In genomic region chr6:148413638-148414037, GRCm38 (mm10) we compare ENCODE assay signal across 18 mouse cellular contexts. TPM values are rescaled to one million over a fixed set of nuclear protein-coding genes. Genes with fewer than 3 reads are reported as not detected.
DNase-seq lines count a peak whose midpoint lies in the region; ATAC-seq and TF ChIP-seq lines count a peak whose summit lies in the region.
"Had no signal": no experiment of that assay in that cellular context is flagged by ENCODE, and none has a peak within 500 bp of the region (broad histone marks: within the 10 kb centered on the region; RNA-seq: fewer than 3 reads in every experiment).

No protein-coding gene starts in this region.

- no peak overlapping the region for H3K4me2 ChIP-seq in heart, postnatal 0 days (ENCODE audit: low read depth, low read length)
- no peak overlapping the region for H3K4me2 ChIP-seq in lung, postnatal 0 days (replicated peaks; ENCODE audit: low read depth, low read length)
- H3K4me2 ChIP-seq: embryonic facial prominence, embryonic 13.5 days; kidney, embryonic 15.5 days; limb, embryonic 13.5 days; midbrain, embryonic 11.5 days had no signal

- DNase-seq in heart, postnatal 0 days (ENCODE audit: low spot score) = no peak
- DNase-seq in heart, adult 8-10 months (ENCODE audit: low spot score) = no peak
- DNase-seq in lung, postnatal 0 days (ENCODE audit: low spot score) = no peak
- DNase-seq in lung, postnatal 36 days = no peak
- peak; percentile 21 for DNase-seq in MEL (ENCODE audit: low read depth, low spot score)
- no peak for DNase-seq in cerebellum, postnatal 36 days
- no peak for DNase-seq in frontal cortex, adult 2 months (ENCODE audit: extremely low spot score in 1 of 2, low spot score in 1 of 2)
- DNase-seq: lung, adult 2 months; retina, postnatal 1 day; spleen, adult 18-20 months had no signal

- H3K27me3 ChIP-seq in heart, postnatal 0 days (ENCODE audit: control insufficient read depth, insufficient read depth, low read length) = no peaks in the 10 kb centered on the region
- no peaks in the 10 kb centered on the region for H3K27me3 ChIP-seq in lung, postnatal 0 days (replicated peaks; ENCODE audit: insufficient read depth, low read length)
- no peaks in the 10 kb centered on the region for H3K27me3 ChIP-seq in MEL (ENCODE audit: control insufficient read depth in 1 of 2, insufficient read depth in 2 of 2, low read length in 2 of 2)
- H3K27me3 ChIP-seq: embryonic facial prominence, embryonic 13.5 days; kidney, embryonic 15.5 days; limb, embryonic 13.5 days had no signal

- no peak for ATAC-seq in heart, postnatal 0 days (ENCODE audit: insufficient read depth, low read depth)
- ATAC-seq in lung, postnatal 0 days = no peak
- ATAC-seq in megakaryocyte progenitor cell, adult 5-6 weeks (replicated peaks; ENCODE audit: poor library complexity) = peak; percentile 81
- ATAC-seq: hindbrain, embryonic 16.5 days had no signal

- no peak overlapping the region for H3K27ac ChIP-seq in heart, postnatal 0 days (ENCODE audit: low read depth)
- H3K27ac ChIP-seq in lung, postnatal 0 days (ENCODE audit: low read length) = no peak overlapping the region
- no peak overlapping the region for H3K27ac ChIP-seq in MEL (ENCODE audit: control insufficient read depth, low read depth, low read length)
- H3K27ac ChIP-seq: embryonic facial prominence, embryonic 13.5 days; kidney, embryonic 15.5 days; limb, embryonic 13.5 days had no signal

- peak; percentile 20; the same call in 1 of the 2 replicates for TF ChIP-seq CTCF in heart, postnatal 0 days (IDR thresholded peaks at IDR 0.05; ENCODE audit: low read depth)
- peak; percentile 33 for TF ChIP-seq CTCF in lung, postnatal 0 days (IDR thresholded peaks at IDR 0.05)
- TF ChIP-seq CTCF in MEL (IDR thresholded peaks at IDR 0.05 in 2 of 3, conservative IDR thresholded peaks at IDR 0.05 in 1 of 3; ENCODE audit: control insufficient read depth in 1 of 3, insufficient read depth in 1 of 3, low read depth in 2 of 3, low read length in 3 of 3, poor library complexity in 1 of 3, severe bottlenecking in 1 of 3) = peak in 1 of 3 experiments; percentile 30; a peak in 2 of 6 replicates

- peak; percentile 35 for TF ChIP-seq RAD21 in MEL (IDR thresholded peaks at IDR 0.05; ENCODE audit: low read depth, low read length)

- no peak overlapping the region for H3K4me3 ChIP-seq in heart, postnatal 0 days (ENCODE audit: low read depth, low read length)
- H3K4me3 ChIP-seq in lung, postnatal 0 days (ENCODE audit: low read depth, low read length) = no peak overlapping the region
- H3K4me3 ChIP-seq in MEL (ENCODE audit: control insufficient read depth in 1 of 2, insufficient read depth in 1 of 2, low read depth in 2 of 2, low read length in 2 of 2) = no peak overlapping the region
- H3K4me3 ChIP-seq: embryonic facial prominence, embryonic 13.5 days; kidney, embryonic 15.5 days; limb, embryonic 13.5 days; myocyte had no signal

- no peaks in the 10 kb centered on the region for H3K4me1 ChIP-seq in heart, postnatal 0 days (ENCODE audit: control insufficient read depth, insufficient read depth)
- no peaks in the 10 kb centered on the region for H3K4me1 ChIP-seq in lung, postnatal 0 days (ENCODE audit: insufficient read depth, low read depth, low read length)
- H3K4me1 ChIP-seq in MEL (ENCODE audit: control insufficient read depth in 1 of 2, insufficient read depth in 2 of 2, low read length in 2 of 2) = no peaks in the 10 kb centered on the region
- H3K4me1 ChIP-seq: limb, embryonic 13.5 days had no signal

- TF ChIP-seq POLR2A in MEL (IDR thresholded peaks at IDR 0.05; ENCODE audit: control insufficient read depth in 1 of 2, insufficient read depth in 1 of 2, low read depth in 1 of 2, low read length in 2 of 2, poor library complexity in 1 of 2) = no peak

- H3K9ac ChIP-seq in heart, postnatal 0 days (replicated peaks; ENCODE audit: low read depth, low read length) = no peak overlapping the region
- no peak overlapping the region for H3K9ac ChIP-seq in lung, postnatal 0 days (replicated peaks; ENCODE audit: low read depth)
- H3K9ac ChIP-seq in MEL (ENCODE audit: control insufficient read depth, low read depth, low read length, poor library complexity, severe bottlenecking) = no peak overlapping the region
- H3K9ac ChIP-seq: embryonic facial prominence, embryonic 13.5 days; kidney, embryonic 15.5 days; limb, embryonic 13.5 days had no signal

- peaks cover 26% of the 10 kb centered on the region for H3K36me3 ChIP-seq in heart, postnatal 0 days (replicated peaks; ENCODE audit: control insufficient read depth, insufficient read depth, low read length)
- H3K36me3 ChIP-seq in lung, postnatal 0 days (ENCODE audit: insufficient read depth, low read length) = no peaks in the 10 kb centered on the region
- no peaks in the 10 kb centered on the region for H3K36me3 ChIP-seq in MEL (ENCODE audit: control insufficient read depth in 1 of 2, insufficient read depth in 2 of 2, low read length in 2 of 2)
- H3K36me3 ChIP-seq: embryonic facial prominence, embryonic 13.5 days; kidney, embryonic 15.5 days; limb, embryonic 13.5 days had no signal

- TF ChIP-seq EP300 in heart, postnatal 0 days (IDR thresholded peaks at IDR 0.05; ENCODE audit: low read depth) = no peak
- no peak for TF ChIP-seq EP300 in lung, postnatal 0 days (IDR thresholded peaks at IDR 0.05)
- no peak for TF ChIP-seq EP300 in MEL (IDR thresholded peaks at IDR 0.05; ENCODE audit: low read depth in 1 of 2, low read length in 2 of 2)

- H3K79me2 ChIP-seq in MEL (ENCODE audit: control insufficient read depth, insufficient read depth, low read length, poor library complexity) = no peaks in the 10 kb centered on the region

- H3K9me3 ChIP-seq in heart, postnatal 0 days (replicated peaks; ENCODE audit: control insufficient read depth, low read length) = no peaks in the 10 kb centered on the region
- H3K9me3 ChIP-seq in lung, postnatal 0 days (ENCODE audit: low read length) = no peaks in the 10 kb centered on the region
- H3K9me3 ChIP-seq in MEL (replicated peaks; ENCODE audit: insufficient read depth, low read length) = no peaks in the 10 kb centered on the region
- H3K9me3 ChIP-seq: embryonic facial prominence, embryonic 13.5 days; kidney, embryonic 15.5 days; limb, embryonic 13.5 days had no signal

TF ChIP-seq in MEL, 35 proteins besides CTCF, POLR2A, EP300 and RAD21:
- TF ChIP-seq GABPA (IDR thresholded peaks at IDR 0.05; ENCODE audit: low read depth, low read length) (no peak), SMC3 (IDR thresholded peaks at IDR 0.05; ENCODE audit: low read depth, low read length) (peak; percentile 27; the same call in 1 of the 2 replicates), MAFK (IDR thresholded peaks at IDR 0.05; ENCODE audit: borderline replicate concordance, low read depth, low read length) (no peak), JUND (IDR thresholded peaks at IDR 0.05; ENCODE audit: low read depth, low read length) (no peak), USF2 (IDR thresholded peaks at IDR 0.05; ENCODE audit: borderline replicate concordance in 1 of 2, insufficient read depth in 1 of 2, low read depth in 1 of 2, low read length in 2 of 2) (no peak), MEF2A (IDR thresholded peaks at IDR 0.05; ENCODE audit: extremely low read depth, insufficient replicate concordance, low read depth, low read length, poor library complexity, severe bottlenecking) (no peak), BHLHE40 (IDR thresholded peaks at IDR 0.05; ENCODE audit: borderline replicate concordance, low read depth, low read length) (no peak), HCFC1 (IDR thresholded peaks at IDR 0.05; ENCODE audit: low read depth, low read length) (no peak)

RNA-seq across cellular contexts. Expression of gene Tmtc1, which starts 30.6 kb away (rescaled TPM):
- total RNA-seq in heart, postnatal 0 days (2014; rRNA removed; ENCODE audit: low replicate concordance) = 28.9 and 39.8 TPM in 2 replicates
- polyA plus RNA-seq in heart, postnatal 0 days (2015; fragmentation: Nextera tagmentation; extraction: Ambion mirVana) = 2.4 and 2.5 TPM in 2 replicates
- total RNA-seq in heart, adult 8-10 months (2022) = 100 to 1,000 TPM in 2 of 4 experiments, 10 to 100 TPM in 2; 86.3 to 134 (median 102) TPM
- 2.2 and 2.7 TPM in 2 replicates for polyA plus RNA-seq in lung, postnatal 0 days (2015; fragmentation: Nextera tagmentation; extraction: Ambion mirVana)
- not detected in 2 replicates for total RNA-seq in MEL (2012; rRNA removed)
- polyA plus RNA-seq in MEL (2012; ENCODE audit: insufficient read depth in 1 of 2, insufficient read length in 2 of 2, low read depth in 1 of 2, low replicate concordance in 2 of 2, missing spikeins in 1 of 2) = under 1 TPM in 1 of 2 experiments, not detected in 1; 0.03 TPM
- total RNA-seq in megakaryocyte progenitor cell, adult 5-6 weeks (2015) = not detected in 2 replicates
- 0.03 TPM in 1 of 2 replicates, not detected in the other for total RNA-seq in megakaryocyte progenitor cell, adult 5-6 weeks (2017)
- 32.2 and 38.0 TPM in 2 replicates for polyA plus RNA-seq in frontal cortex, adult 2 months (2012; rRNA removed)
- polyA plus RNA-seq: C2C12 had no signal

Comparison
In these comparisons a context has a peak if more than half of its experiments do, and no peak if none do; other contexts are left out.
1. RNA of gene Tmtc1, which starts 30.6 kb away (total RNA-seq): 86.3 to 134 TPM in heart, adult 8-10 months and 28.9 to 39.8 TPM in heart, postnatal 0 days; not detected in MEL and 0.03 TPM in megakaryocyte progenitor cell, adult 5-6 weeks; every median in the first group is over 10 times any median in the second.